Mouse (Mus musculus) ES-CJ7 (cell line): ENCODE measurements at regions not wholly inside any gene's neighbourhood (a gene's known extent, or its start where the extent isn't known, plus 50 kb on each side); places are given as distances from the start of the nearest gene placed in this dataset.
A peak's percentile ranks its signal among the peaks of the same experiment; 100 is the strongest.

ENCODE experiments used
- DNase-seq: peaks from one replicate; pipeline ENCODE4 v3.0.0; 2011; ENCODE audit warnings: low read depth, low spot score

GRCm38 (mm10) chr10:70336741-70337140, 91.8 kb downstream of the Slc16a9 start:
- peak; percentile 55 for DNase-seq

GRCm38 (mm10) chr10:70359421-70359820, 80.9 kb upstream of the Fam13c start:
- DNase-seq = peak; percentile 84

- peak; percentile 50 for DNase-seq
Observed at GRCm38 (mm10) chr10:70359834-70360233, 80.4 kb upstream of the Fam13c start.

GRCm38 (mm10) chr10:70363054-70363453, 77.2 kb upstream of the Fam13c start:
- DNase-seq = peak; percentile 71

GRCm38 (mm10) chr10:70364218-70364975, 75.9 kb upstream of the Fam13c start:
- DNase-seq = peak; percentile 93

GRCm38 (mm10) chr10:70364976-70365345, 75.3 kb upstream of the Fam13c start:
- peak; percentile 70 for DNase-seq

- no peak for DNase-seq
Observed at GRCm38 (mm10) chr10:70365504-70365903, 74.8 kb upstream of the Fam13c start.

- DNase-seq = peak; percentile 64
Observed at GRCm38 (mm10) chr10:70367866-70368265, 72.4 kb upstream of the Fam13c start.

GRCm38 (mm10) chr10:70368685-70369084, 71.6 kb upstream of the Fam13c start:
- peak; percentile 79 for DNase-seq

- DNase-seq = no peak
Observed at GRCm38 (mm10) chr10:70372411-70373136, 67.7 kb upstream of the Fam13c start.

- no peak for DNase-seq
Observed at GRCm38 (mm10) chr10:70373207-70373606, 67.1 kb upstream of the Fam13c start.

- DNase-seq = no peak
Observed at GRCm38 (mm10) chr10:70373836-70374235, 66.4 kb upstream of the Fam13c start.

GRCm38 (mm10) chr10:70374726-70375125, 65.6 kb upstream of the Fam13c start:
- DNase-seq = no peak

- no peak for DNase-seq
Observed at GRCm38 (mm10) chr10:70380041-70380651, 60.1 kb upstream of the Fam13c start.

- DNase-seq = peak; percentile 64
Observed at GRCm38 (mm10) chr10:70384689-70385088, 55.6 kb upstream of the Fam13c start.

- no peak for DNase-seq
Observed at GRCm38 (mm10) chr10:70387729-70388128, 52.6 kb upstream of the Fam13c start.
